8 mouse cellular contexts compared by ENCODE assay signal in the genomic region with DNA sequence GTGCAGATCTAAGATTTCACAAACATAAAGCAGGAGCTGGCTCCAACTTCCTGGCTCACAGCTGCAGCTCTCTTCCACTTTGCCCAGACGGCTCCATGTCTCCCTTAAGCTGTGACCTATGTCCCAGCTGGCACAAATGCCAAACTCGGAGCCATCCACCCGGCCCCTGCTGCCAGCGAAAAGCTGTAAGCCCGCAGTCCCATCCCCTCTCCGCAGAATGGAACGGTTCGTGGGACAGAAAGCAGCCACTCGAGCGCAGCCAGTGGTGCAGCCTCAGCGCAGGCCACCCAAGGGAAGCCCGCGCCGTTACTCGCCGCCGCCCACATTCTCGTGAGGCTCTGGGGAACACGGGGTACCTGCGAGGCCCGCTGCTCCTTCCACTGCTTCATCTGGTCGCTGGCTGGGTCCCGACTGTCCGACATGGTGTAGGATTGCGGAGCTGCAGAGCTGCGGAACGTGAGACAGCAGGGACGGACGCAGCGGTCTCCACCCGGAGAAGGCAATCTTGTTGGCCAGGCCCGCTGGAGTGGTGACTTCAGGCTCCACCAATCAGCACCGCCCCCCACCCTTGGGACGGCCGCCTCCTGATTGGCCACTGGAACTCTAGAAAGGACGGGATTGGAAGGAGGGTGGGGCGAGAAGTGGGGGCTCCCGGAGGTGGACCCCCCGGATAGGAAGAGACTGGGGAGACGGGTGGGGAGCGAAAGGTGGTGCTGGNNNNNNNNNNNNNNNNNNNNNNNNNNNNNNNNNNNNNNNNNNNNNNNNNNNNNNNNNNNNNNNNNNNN. TPM values are rescaled to one million over a fixed set of nuclear protein-coding genes. Genes with fewer than 3 reads are reported as not detected.
DNase-seq lines count a peak whose midpoint lies in the region; ATAC-seq and TF ChIP-seq lines count a peak whose summit lies in the region.

Gene Cat (minus strand): TSS at position 544 of the 785 bp plus-strand sequence.

- WGBS in hindbrain, embryonic 10.5 days: under 1% methylated on average over 41 of the region's 41 CpGs
- 0% methylated on average over 39 of the region's 41 CpGs for WGBS in lung, postnatal 0 days

- H3K36me3 ChIP-seq in hindbrain, embryonic 10.5 days: no peaks in the 10 kb centered on the region
- no peaks in the 10 kb centered on the region for H3K36me3 ChIP-seq in lung, postnatal 0 days (ENCODE audit: insufficient read depth, low read length)

- peak within 1 kb of the TSS; percentile 73 for H3K4me2 ChIP-seq in lung, postnatal 0 days (replicated peaks; ENCODE audit: low read depth, low read length)

- 0 out of 2 replicates have a peak, but pooled peaks have one; percentile 30 for TF ChIP-seq EP300 in lung, postnatal 0 days (IDR thresholded peaks at IDR 0.05)

- H3K9ac ChIP-seq in lung, postnatal 0 days (replicated peaks; ENCODE audit: low read depth): peak within 1 kb of the TSS; percentile 71

- peak within 1 kb of the TSS; percentile 84 for H3K4me3 ChIP-seq in hindbrain, embryonic 10.5 days
- H3K4me3 ChIP-seq in lung, postnatal 0 days (ENCODE audit: low read depth, low read length): peak within 1 kb of the TSS; percentile 86

- H3K9me3 ChIP-seq in hindbrain, embryonic 10.5 days: no peaks in the 10 kb centered on the region
- H3K9me3 ChIP-seq in lung, postnatal 0 days (ENCODE audit: low read length): no peaks in the 10 kb centered on the region

- H3K27ac ChIP-seq in hindbrain, embryonic 10.5 days: peak within 1 kb of the TSS; percentile 98
- peak within 1 kb of the TSS; percentile 96 for H3K27ac ChIP-seq in lung, postnatal 0 days (ENCODE audit: low read length)

- ATAC-seq in frontal cortex, adult (ENCODE audit: low TSS enrichment): peak; percentile 99
- ATAC-seq in lung, postnatal 0 days: peak; percentile 99

- DNase-seq in MN1 (ENCODE audit: low spot score): peak; percentile 91
- peak; percentile 95 for DNase-seq in cerebellum, adult 9-10 months
- peak; percentile 97 for DNase-seq in hindbrain, embryonic 10.5 days (ENCODE audit: low spot score)
- peak; percentile 96 for DNase-seq in layer of hippocampus, adult 9-11 months
- peak; percentile 99 for DNase-seq in lung, postnatal 0 days (ENCODE audit: low spot score)
- peak; percentile 91 for DNase-seq in ovary, postnatal 14 days (ENCODE audit: low spot score)
- peak; percentile 97 for DNase-seq in thymus, postnatal 14 days

- no peaks in the 10 kb centered on the region for H3K27me3 ChIP-seq in hindbrain, embryonic 10.5 days (ENCODE audit: insufficient read depth, poor library complexity, severe bottlenecking)
- H3K27me3 ChIP-seq in lung, postnatal 0 days (replicated peaks; ENCODE audit: insufficient read depth, low read length): no peaks in the 10 kb centered on the region

- TF ChIP-seq CTCF in lung, postnatal 0 days (IDR thresholded peaks at IDR 0.05): no peak

- H3K4me1 ChIP-seq in hindbrain, embryonic 10.5 days (replicated peaks): peaks cover 26% of the 10 kb centered on the region
- peaks cover 4% of the 10 kb centered on the region; the same call in 1 of the 2 replicates for H3K4me1 ChIP-seq in lung, postnatal 0 days (ENCODE audit: insufficient read depth, low read depth, low read length)

RNA-seq across cellular contexts. Expression of gene Cat, which starts in this region (rescaled TPM):
- polyA plus RNA-seq in hindbrain, embryonic 10.5 days (2016; fragmentation: Nextera tagmentation; extraction: Ambion mirVana): 94.9 and 101 TPM in 2 replicates
- polyA plus RNA-seq in lung, postnatal 0 days (2015; fragmentation: Nextera tagmentation; extraction: Ambion mirVana): 91.9 and 98.4 TPM in 2 replicates

Comparison
In these comparisons a context has a peak if more than half of its experiments do, and no peak if none do; other contexts are left out.
1. Peak in every context shown above with its lines: DNase-seq, ATAC-seq, H3K4me3 ChIP-seq and H3K27ac ChIP-seq.